Mouse (Mus musculus): ENCODE results near the gene Ppp4r4. TPM values are rescaled to one million over a fixed set of nuclear protein-coding genes. Genes with fewer than 3 reads are reported as not detected.
"Not testable (repeated sequence)": the region's sequence is repeated elsewhere in the genome, so short reads cannot be mapped to it uniquely, and the experiment has no call there.

Ppp4r4 gene
- polyA plus RNA-seq (2014; fragmentation: Nextera tagmentation; extraction: Ambion mirVana), result 3.3 and 3.9 TPM in 2 replicates

DNA sequence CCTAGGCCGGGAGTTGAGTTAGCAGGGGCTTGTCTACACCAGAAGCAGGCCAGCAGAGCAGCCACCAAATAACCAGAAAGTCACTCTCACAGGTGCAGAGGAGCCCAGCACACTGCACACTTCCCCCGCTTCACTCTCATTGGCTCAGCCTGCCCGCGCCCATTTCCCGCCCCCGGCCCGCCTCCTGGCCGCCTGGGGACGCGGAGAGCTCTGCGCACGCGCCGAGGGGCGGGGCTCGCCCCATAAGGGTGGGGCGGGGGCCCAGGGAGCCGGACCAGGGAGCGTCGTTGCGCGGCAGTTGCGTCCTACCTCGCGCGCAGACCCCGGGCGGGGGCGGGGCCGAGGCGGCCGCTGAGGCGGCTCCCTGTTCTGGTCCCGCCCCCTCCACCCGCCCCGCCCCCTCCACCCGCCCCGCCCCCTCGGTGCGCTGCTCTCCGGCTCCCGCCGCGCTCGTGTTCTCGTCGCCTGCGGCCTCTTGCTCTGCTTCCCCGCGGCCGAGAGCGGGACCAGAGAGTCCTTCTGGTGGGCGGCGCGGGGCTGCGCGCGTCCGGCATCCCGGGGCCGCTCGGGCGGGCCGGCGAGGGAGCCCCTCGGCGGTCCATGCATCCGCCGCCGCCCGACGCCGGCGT, at the start of gene Ppp4r4:
Gene Ppp4r4, plus strand, starts transcription at position 264 of the 629 bp plus-strand sequence.
- DNase-seq, result peak; percentile 98
- H3K27ac ChIP-seq (replicated peaks; ENCODE audit: low read depth, low read length), result peak within 1 kb of the TSS; percentile 67
- H3K9me3 ChIP-seq (ENCODE audit: control insufficient read depth, low read length), result no peaks in the 10 kb centered on the region
- peak within 1 kb of the TSS; percentile 92 for H3K4me2 ChIP-seq (ENCODE audit: low read length)
- H3K9ac ChIP-seq (replicated peaks; ENCODE audit: low read length), result peak within 1 kb of the TSS; percentile 80
- under 1% methylated on average over 72 of the region's 74 CpGs for WGBS
- H3K4me1 ChIP-seq (ENCODE audit: control insufficient read depth, insufficient read depth, low read length), result peaks cover 6% of the 10 kb centered on the region
- H3K27me3 ChIP-seq (ENCODE audit: control insufficient read depth, insufficient read depth, low read length), result no peaks in the 10 kb centered on the region
- ATAC-seq (ENCODE audit: low FRiP score, low TSS enrichment), result peak; percentile 97
- peak within 1 kb of the TSS; percentile 73 for H3K4me3 ChIP-seq (replicated peaks; ENCODE audit: low read depth, low read length)
- no peaks in the 10 kb centered on the region for H3K36me3 ChIP-seq (ENCODE audit: control insufficient read depth, insufficient read depth, low read length)

DNA sequence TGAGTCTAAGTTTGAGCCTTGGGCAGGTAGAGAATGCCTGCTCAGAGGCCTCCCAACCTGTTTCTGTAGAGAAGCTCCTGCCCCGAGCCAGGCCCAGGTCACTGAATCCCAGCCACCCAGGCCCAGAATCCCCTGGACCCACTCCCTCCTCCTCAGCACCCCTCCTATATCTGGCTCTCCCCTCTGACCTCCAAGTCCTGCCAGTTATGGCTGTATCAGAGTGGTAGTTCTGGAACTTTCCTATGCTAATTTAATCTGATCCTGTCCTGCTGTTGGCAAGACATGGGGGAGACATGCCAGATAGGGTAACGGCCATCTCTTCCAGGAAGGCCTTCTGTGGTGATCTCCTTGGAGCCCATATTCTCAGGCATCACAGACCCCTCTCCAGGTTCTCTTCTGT, 49.3 kb upstream of the Ppp4r4 start:
- no peak for DNase-seq
- no peaks in the 10 kb centered on the region for H3K4me1 ChIP-seq (ENCODE audit: control insufficient read depth, insufficient read depth, low read length)
- no peak overlapping the region for H3K4me2 ChIP-seq (ENCODE audit: low read length)
- ATAC-seq (ENCODE audit: low FRiP score, low TSS enrichment), result no peak
- H3K27ac ChIP-seq (replicated peaks; ENCODE audit: low read depth, low read length), result no peak overlapping the region
- no peaks in the 10 kb centered on the region for H3K36me3 ChIP-seq (ENCODE audit: control insufficient read depth, insufficient read depth, low read length)
- no peak overlapping the region for H3K4me3 ChIP-seq (replicated peaks; ENCODE audit: low read depth, low read length)
- H3K9me3 ChIP-seq (ENCODE audit: control insufficient read depth, low read length), result no peaks in the 10 kb centered on the region
- no peak overlapping the region for H3K9ac ChIP-seq (replicated peaks; ENCODE audit: low read length)
- WGBS, result 80% methylated on average over 2 of the region's 2 CpGs
- no peaks in the 10 kb centered on the region for H3K27me3 ChIP-seq (ENCODE audit: control insufficient read depth, insufficient read depth, low read length)

DNA sequence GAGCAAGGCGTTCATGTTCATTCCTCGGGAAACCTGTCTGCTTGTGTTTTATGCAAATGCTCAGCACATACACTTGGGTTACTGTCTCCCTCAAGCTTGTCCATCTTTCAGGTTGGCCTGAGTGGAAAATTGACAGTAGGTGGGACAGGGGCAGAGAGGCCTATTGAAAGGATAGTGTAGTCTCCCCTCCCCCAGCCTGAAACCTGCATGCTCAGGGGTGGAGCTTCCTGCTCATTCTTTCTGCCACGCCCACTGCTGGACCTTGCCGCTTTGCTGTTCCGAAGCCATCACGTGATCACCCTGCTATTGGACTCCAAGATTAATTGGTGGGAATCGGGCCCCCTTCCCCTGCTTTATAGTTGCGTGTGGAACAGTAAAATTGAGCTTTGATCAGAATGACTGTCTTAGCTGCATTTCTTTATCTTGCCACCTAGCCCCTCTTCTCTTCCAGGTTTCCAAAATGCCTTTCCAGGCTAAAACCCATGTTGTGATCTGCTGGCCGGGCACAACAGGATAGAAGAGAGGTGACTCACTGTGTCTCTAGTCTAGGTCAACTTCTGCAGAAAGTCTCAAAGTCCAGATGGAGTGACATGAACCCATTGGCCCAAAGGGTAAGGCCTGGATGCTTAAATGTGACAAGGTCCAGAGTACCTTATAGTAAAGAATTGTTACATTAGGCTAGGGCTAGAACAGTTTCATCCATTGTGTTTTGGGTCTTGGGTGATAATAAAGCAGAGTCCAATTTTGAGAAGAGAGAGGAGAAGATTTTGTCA, 47.7 kb upstream of the Ppp4r4 start:
- not testable (repeated sequence) for H3K27me3 ChIP-seq (ENCODE audit: control insufficient read depth, insufficient read depth, low read length); ATAC-seq (ENCODE audit: low FRiP score, low TSS enrichment); H3K4me3 ChIP-seq (replicated peaks; ENCODE audit: low read depth, low read length); H3K9ac ChIP-seq (replicated peaks; ENCODE audit: low read length); H3K27ac ChIP-seq (replicated peaks; ENCODE audit: low read depth, low read length); H3K4me2 ChIP-seq (ENCODE audit: low read length); H3K36me3 ChIP-seq (ENCODE audit: control insufficient read depth, insufficient read depth, low read length); H3K9me3 ChIP-seq (ENCODE audit: control insufficient read depth, low read length); H3K4me1 ChIP-seq (ENCODE audit: control insufficient read depth, insufficient read depth, low read length); DNase-seq
- WGBS, result 66% methylated on average over 9 of the region's 9 CpGs

DNA sequence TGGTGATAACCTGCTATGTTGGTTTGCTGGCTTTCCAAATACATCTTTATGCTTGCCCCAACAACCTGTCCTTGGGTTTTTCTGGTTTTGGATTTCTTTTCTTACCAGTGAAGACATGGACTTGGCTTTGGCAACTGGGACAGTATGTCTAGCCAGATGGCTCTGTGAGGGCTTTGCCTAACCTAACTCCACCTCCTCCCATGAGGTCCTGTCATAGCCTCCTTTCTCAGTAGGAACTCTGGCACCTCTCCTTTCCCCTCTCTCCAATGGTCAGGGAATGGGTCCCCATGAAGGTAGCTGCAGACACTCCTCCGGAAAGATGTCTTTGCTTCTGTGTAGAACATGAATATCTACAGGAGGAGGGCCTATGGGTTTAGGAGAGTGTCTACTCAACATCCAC, 45.4 kb upstream of the Ppp4r4 start:
- Histone ChIP-seq H3K4me1 (ENCODE audit: control insufficient read depth, insufficient read depth, low read length) (no peaks in the 10 kb centered on the region), H3K27me3 (ENCODE audit: control insufficient read depth, insufficient read depth, low read length) (no peaks in the 10 kb centered on the region), H3K4me2 (ENCODE audit: low read length) (no peak overlapping the region), H3K36me3 (ENCODE audit: control insufficient read depth, insufficient read depth, low read length) (no peaks in the 10 kb centered on the region), H3K9ac (replicated peaks; ENCODE audit: low read length) (no peak overlapping the region), H3K27ac (replicated peaks; ENCODE audit: low read depth, low read length) (no peak overlapping the region), H3K9me3 (ENCODE audit: control insufficient read depth, low read length) (no peaks in the 10 kb centered on the region), H3K4me3 (replicated peaks; ENCODE audit: low read depth, low read length) (no peak overlapping the region)
- ATAC-seq (ENCODE audit: low FRiP score, low TSS enrichment) (no peak), DNase-seq (no peak)
- 84% methylated on average over 1 of the region's 1 CpGs for WGBS

DNA sequence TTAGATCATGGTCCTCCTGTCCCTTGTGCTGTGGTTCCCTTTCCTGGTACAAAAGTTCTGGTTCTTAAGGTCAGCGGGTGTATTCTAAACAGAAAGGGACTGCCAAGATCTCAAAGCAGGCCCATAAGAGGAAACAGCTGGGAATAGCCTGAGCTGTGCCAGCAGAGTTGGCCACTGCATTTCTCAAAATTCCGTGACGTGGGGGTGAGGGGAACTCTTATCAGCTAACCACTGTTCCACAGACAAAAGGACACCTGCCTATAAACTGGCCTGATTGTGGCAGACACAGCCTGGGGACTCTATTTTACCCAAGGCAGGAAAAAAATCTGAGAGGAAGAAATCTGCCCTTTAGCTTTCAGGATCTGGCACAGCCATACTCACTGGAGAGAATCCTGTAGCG, 44.8 kb upstream of the Ppp4r4 start:
- H3K9ac ChIP-seq (replicated peaks; ENCODE audit: low read length), result no peak overlapping the region
- DNase-seq (no peak), ATAC-seq (ENCODE audit: low FRiP score, low TSS enrichment) (no peak)
- 77% methylated on average over 4 of the region's 4 CpGs for WGBS
- H3K27me3 ChIP-seq (ENCODE audit: control insufficient read depth, insufficient read depth, low read length), result no peaks in the 10 kb centered on the region
- no peaks in the 10 kb centered on the region for H3K4me1 ChIP-seq (ENCODE audit: control insufficient read depth, insufficient read depth, low read length)
- no peak overlapping the region for H3K4me2 ChIP-seq (ENCODE audit: low read length)
- no peaks in the 10 kb centered on the region for H3K9me3 ChIP-seq (ENCODE audit: control insufficient read depth, low read length)
- H3K4me3 ChIP-seq (replicated peaks; ENCODE audit: low read depth, low read length), result no peak overlapping the region
- H3K27ac ChIP-seq (replicated peaks; ENCODE audit: low read depth, low read length), result no peak overlapping the region
- no peaks in the 10 kb centered on the region for H3K36me3 ChIP-seq (ENCODE audit: control insufficient read depth, insufficient read depth, low read length)

DNA sequence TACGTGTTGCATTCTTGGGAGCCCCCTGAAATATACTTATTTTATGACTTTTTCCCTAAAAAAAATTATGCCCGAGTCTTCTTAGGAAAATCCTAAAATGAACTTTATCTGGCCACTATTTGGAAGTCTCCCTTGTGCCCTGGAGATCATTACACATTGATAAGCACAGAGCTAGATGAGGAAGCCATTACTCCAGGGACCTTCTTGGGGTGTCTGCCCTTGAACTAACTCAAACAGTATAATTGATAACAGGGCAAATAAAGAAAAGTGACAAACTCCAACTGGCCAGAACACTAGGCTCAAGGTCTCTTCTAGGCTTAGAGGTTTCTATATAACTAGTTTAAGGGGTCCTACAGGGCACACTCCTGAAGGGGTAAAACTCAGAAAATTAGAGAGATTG, 44.3 kb upstream of the Ppp4r4 start:
- WGBS, result 76% methylated on average over 2 of the region's 2 CpGs
- Histone ChIP-seq H3K4me2 (ENCODE audit: low read length) (no peak overlapping the region), H3K27ac (replicated peaks; ENCODE audit: low read depth, low read length) (no peak overlapping the region), H3K9ac (replicated peaks; ENCODE audit: low read length) (no peak overlapping the region), H3K27me3 (ENCODE audit: control insufficient read depth, insufficient read depth, low read length) (no peaks in the 10 kb centered on the region), H3K9me3 (ENCODE audit: control insufficient read depth, low read length) (no peaks in the 10 kb centered on the region), H3K36me3 (ENCODE audit: control insufficient read depth, insufficient read depth, low read length) (no peaks in the 10 kb centered on the region), H3K4me3 (replicated peaks; ENCODE audit: low read depth, low read length) (no peak overlapping the region), H3K4me1 (ENCODE audit: control insufficient read depth, insufficient read depth, low read length) (no peaks in the 10 kb centered on the region)
- DNase-seq (no peak), ATAC-seq (ENCODE audit: low FRiP score, low TSS enrichment) (no peak)

DNA sequence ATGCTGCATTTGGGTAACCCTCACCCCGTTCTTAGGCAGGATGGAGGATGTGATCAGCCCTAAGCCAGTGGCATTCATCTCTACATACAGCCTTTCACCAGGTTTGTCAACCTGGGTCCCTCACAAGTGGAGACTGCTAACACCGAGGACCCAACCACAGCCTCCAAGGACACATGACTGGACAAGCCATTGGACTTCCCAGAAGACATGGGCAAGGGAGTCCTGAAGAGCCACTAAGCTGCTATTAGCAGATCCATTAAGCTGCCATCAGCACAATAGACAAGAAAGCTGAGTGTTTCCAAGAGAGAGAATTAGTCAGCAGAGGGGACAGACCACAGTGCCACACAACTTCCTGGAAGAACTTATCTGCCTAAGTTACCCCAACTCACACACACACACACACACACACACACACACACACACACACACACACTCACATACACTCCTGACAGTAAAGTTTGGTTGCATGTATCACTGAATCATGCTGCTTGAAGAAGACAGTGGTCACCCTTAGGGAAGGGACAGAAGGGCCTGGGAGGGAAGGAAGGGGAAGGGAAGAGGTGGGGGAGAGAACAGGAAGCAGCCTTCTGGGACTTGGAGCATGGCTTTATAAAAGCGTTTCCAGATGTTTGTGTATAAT, 40.9 kb upstream of the Ppp4r4 start:
- H3K9ac ChIP-seq (replicated peaks; ENCODE audit: low read length), result no peak overlapping the region
- ATAC-seq (ENCODE audit: low FRiP score, low TSS enrichment) (no peak), DNase-seq (no peak)
- no peaks in the 10 kb centered on the region for H3K9me3 ChIP-seq (ENCODE audit: control insufficient read depth, low read length)
- no peak overlapping the region for H3K4me3 ChIP-seq (replicated peaks; ENCODE audit: low read depth, low read length)
- H3K27me3 ChIP-seq (ENCODE audit: control insufficient read depth, insufficient read depth, low read length), result no peaks in the 10 kb centered on the region
- 83% methylated on average over 3 of the region's 3 CpGs for WGBS
- no peak overlapping the region for H3K27ac ChIP-seq (replicated peaks; ENCODE audit: low read depth, low read length)
- no peaks in the 10 kb centered on the region for H3K36me3 ChIP-seq (ENCODE audit: control insufficient read depth, insufficient read depth, low read length)
- no peaks in the 10 kb centered on the region for H3K4me1 ChIP-seq (ENCODE audit: control insufficient read depth, insufficient read depth, low read length)
- no peak overlapping the region for H3K4me2 ChIP-seq (ENCODE audit: low read length)

DNA sequence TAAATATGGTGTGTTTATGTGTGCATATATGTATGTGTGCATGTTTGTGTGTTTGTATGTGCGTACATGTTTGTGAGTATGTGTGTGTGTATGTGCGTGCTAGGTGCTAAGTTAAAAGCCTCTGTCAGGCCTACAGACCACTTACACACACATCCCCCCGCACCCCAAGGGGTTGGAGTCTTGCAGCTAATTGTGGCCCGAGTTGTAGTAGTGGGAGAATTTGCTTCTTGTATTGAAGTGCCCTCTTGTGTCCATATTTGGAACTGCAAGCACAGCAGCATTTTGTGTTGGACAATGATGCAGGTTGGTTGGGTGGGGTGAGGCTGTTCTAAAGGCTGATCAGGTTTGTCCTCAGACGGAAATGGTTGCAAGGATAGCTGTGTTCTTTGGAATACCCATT, 39.3 kb upstream of the Ppp4r4 start:
- H3K27me3 ChIP-seq (ENCODE audit: control insufficient read depth, insufficient read depth, low read length), result no peaks in the 10 kb centered on the region
- H3K4me3 ChIP-seq (replicated peaks; ENCODE audit: low read depth, low read length), result no peak overlapping the region
- no peak overlapping the region for H3K4me2 ChIP-seq (ENCODE audit: low read length)
- H3K36me3 ChIP-seq (ENCODE audit: control insufficient read depth, insufficient read depth, low read length), result no peaks in the 10 kb centered on the region
- DNase-seq (peak; percentile 81), ATAC-seq (ENCODE audit: low FRiP score, low TSS enrichment) (no peak)
- no peaks in the 10 kb centered on the region for H3K9me3 ChIP-seq (ENCODE audit: control insufficient read depth, low read length)
- no peak overlapping the region for H3K9ac ChIP-seq (replicated peaks; ENCODE audit: low read length)
- 37% methylated on average over 5 of the region's 5 CpGs for WGBS
- no peak overlapping the region for H3K27ac ChIP-seq (replicated peaks; ENCODE audit: low read depth, low read length)
- no peaks in the 10 kb centered on the region for H3K4me1 ChIP-seq (ENCODE audit: control insufficient read depth, insufficient read depth, low read length)

All from midbrain, embryonic 14.5 days (tissue).